Mouse (Mus musculus): ENCODE measurements at regions not wholly inside any gene's neighbourhood (a gene's known extent, or its start where the extent isn't known, plus 50 kb on each side); places are given as distances from the start of the nearest gene placed in this dataset.
"Not testable (repeated sequence)": the region's sequence is repeated elsewhere in the genome, so short reads cannot be mapped to it uniquely, and the experiment has no call there.

GRCm38 (mm10) chr7:83382803-83383363 is 201.8 kb upstream of the Tmc3 start:
- peak; percentile 32; the same call in 1 of the 2 replicates for ATAC-seq

GRCm38 (mm10) chr7:83391388-83391787 is 193.3 kb upstream of the Tmc3 start:
- Histone ChIP-seq H3K36me3 (ENCODE audit: insufficient read depth, low read length) (no peaks in the 10 kb centered on the region), H3K27me3 (replicated peaks; ENCODE audit: insufficient read depth, low read length) (no peaks in the 10 kb centered on the region), H3K4me1 (ENCODE audit: insufficient read depth, low read depth, low read length) (no peaks in the 10 kb centered on the region), H3K4me2 (replicated peaks; ENCODE audit: low read depth, low read length) (no peak overlapping the region), H3K4me3 (ENCODE audit: low read depth, low read length) (no peak overlapping the region), H3K9ac (replicated peaks; ENCODE audit: low read depth) (no peak overlapping the region), H3K9me3 (ENCODE audit: low read length) (no peaks in the 10 kb centered on the region), H3K27ac (ENCODE audit: low read length) (no peak overlapping the region)
- TF ChIP-seq EP300 (IDR thresholded peaks at IDR 0.05) (no peak), CTCF (IDR thresholded peaks at IDR 0.05) (no peak)
- no peak for DNase-seq (ENCODE audit: low spot score)
- ATAC-seq: no peak
- WGBS: 73% methylated on average over 5 of the region's 5 CpGs

More at GRCm38 (mm10) chr7:83382803-83383363, 201.8 kb upstream of the Tmc3 start:
- WGBS: 18% methylated on average over 8 of the region's 8 CpGs
- Histone ChIP-seq H3K4me1 (ENCODE audit: insufficient read depth, low read depth, low read length) (no peaks in the 10 kb centered on the region), H3K9me3 (ENCODE audit: low read length) (no peaks in the 10 kb centered on the region), H3K27me3 (replicated peaks; ENCODE audit: insufficient read depth, low read length) (no peaks in the 10 kb centered on the region), H3K9ac (replicated peaks; ENCODE audit: low read depth) (no peak overlapping the region), H3K27ac (ENCODE audit: low read length) (no peak overlapping the region), H3K4me2 (replicated peaks; ENCODE audit: low read depth, low read length) (no peak overlapping the region), H3K36me3 (ENCODE audit: insufficient read depth, low read length) (no peaks in the 10 kb centered on the region), H3K4me3 (ENCODE audit: low read depth, low read length) (no peak overlapping the region)
- peak; percentile 39 for DNase-seq (ENCODE audit: low spot score)
- no peak for TF ChIP-seq EP300 (IDR thresholded peaks at IDR 0.05)
- TF ChIP-seq CTCF (IDR thresholded peaks at IDR 0.05): no peak

GRCm38 (mm10) chr7:83392181-83392580 is 192.5 kb upstream of the Tmc3 start:
- Histone ChIP-seq H3K36me3 (ENCODE audit: insufficient read depth, low read length) (no peaks in the 10 kb centered on the region), H3K9me3 (ENCODE audit: low read length) (no peaks in the 10 kb centered on the region), H3K4me3 (ENCODE audit: low read depth, low read length) (no peak overlapping the region), H3K4me1 (ENCODE audit: insufficient read depth, low read depth, low read length) (no peaks in the 10 kb centered on the region), H3K4me2 (replicated peaks; ENCODE audit: low read depth, low read length) (no peak overlapping the region), H3K27me3 (replicated peaks; ENCODE audit: insufficient read depth, low read length) (no peaks in the 10 kb centered on the region), H3K27ac (ENCODE audit: low read length) (no peak overlapping the region), H3K9ac (replicated peaks; ENCODE audit: low read depth) (no peak overlapping the region)
- no peak for ATAC-seq
- TF ChIP-seq EP300 (IDR thresholded peaks at IDR 0.05) (no peak), CTCF (IDR thresholded peaks at IDR 0.05) (no peak)
- 54% methylated on average over 2 of the region's 2 CpGs for WGBS
- peak; percentile 18 for DNase-seq (ENCODE audit: low spot score)

- DNase-seq (ENCODE audit: low spot score) (peak; percentile 49), ATAC-seq (no peak)
- Histone ChIP-seq H3K4me2 (replicated peaks; ENCODE audit: low read depth, low read length) (no peak overlapping the region), H3K27ac (ENCODE audit: low read length) (no peak overlapping the region), H3K4me1 (ENCODE audit: insufficient read depth, low read depth, low read length) (no peaks in the 10 kb centered on the region), H3K4me3 (ENCODE audit: low read depth, low read length) (no peak overlapping the region), H3K9me3 (ENCODE audit: low read length) (no peaks in the 10 kb centered on the region), H3K36me3 (ENCODE audit: insufficient read depth, low read length) (no peaks in the 10 kb centered on the region), H3K9ac (replicated peaks; ENCODE audit: low read depth) (no peak overlapping the region), H3K27me3 (replicated peaks; ENCODE audit: insufficient read depth, low read length) (no peaks in the 10 kb centered on the region)
- TF ChIP-seq EP300 (IDR thresholded peaks at IDR 0.05) (no peak), CTCF (IDR thresholded peaks at IDR 0.05) (no peak)
Observed at GRCm38 (mm10) chr7:83392625-83393024, 192.1 kb upstream of the Tmc3 start.

- TF ChIP-seq EP300 (IDR thresholded peaks at IDR 0.05) (no peak), CTCF (IDR thresholded peaks at IDR 0.05) (no peak)
- H3K27me3 ChIP-seq (replicated peaks; ENCODE audit: insufficient read depth, low read length): no peaks in the 10 kb centered on the region
- no peaks in the 10 kb centered on the region for H3K9me3 ChIP-seq (ENCODE audit: low read length)
- H3K4me2 ChIP-seq (replicated peaks; ENCODE audit: low read depth, low read length): no peak overlapping the region
- H3K4me3 ChIP-seq (ENCODE audit: low read depth, low read length): no peak overlapping the region
- H3K27ac ChIP-seq (ENCODE audit: low read length): no peak overlapping the region
- H3K9ac ChIP-seq (replicated peaks; ENCODE audit: low read depth): no peak overlapping the region
- no peaks in the 10 kb centered on the region for H3K36me3 ChIP-seq (ENCODE audit: insufficient read depth, low read length)
- H3K4me1 ChIP-seq (ENCODE audit: insufficient read depth, low read depth, low read length): no peaks in the 10 kb centered on the region
- ATAC-seq: no peak
- WGBS: 54% methylated on average over 2 of the region's 2 CpGs
- DNase-seq (ENCODE audit: low spot score): no peak
Observed at GRCm38 (mm10) chr7:83394156-83394555, 190.6 kb upstream of the Tmc3 start.

GRCm38 (mm10) chr7:83399668-83400067 is 185.1 kb upstream of the Tmc3 start:
- H3K4me3 ChIP-seq (ENCODE audit: low read depth, low read length): no peak overlapping the region
- H3K36me3 ChIP-seq (ENCODE audit: insufficient read depth, low read length): no peaks in the 10 kb centered on the region
- ATAC-seq: no peak
- no peaks in the 10 kb centered on the region for H3K27me3 ChIP-seq (replicated peaks; ENCODE audit: insufficient read depth, low read length)
- no peaks in the 10 kb centered on the region for H3K9me3 ChIP-seq (ENCODE audit: low read length)
- no peaks in the 10 kb centered on the region for H3K4me1 ChIP-seq (ENCODE audit: insufficient read depth, low read depth, low read length)
- TF ChIP-seq EP300 (IDR thresholded peaks at IDR 0.05) (no peak), CTCF (IDR thresholded peaks at IDR 0.05) (no peak)
- no peak overlapping the region for H3K27ac ChIP-seq (ENCODE audit: low read length)
- no peak overlapping the region for H3K9ac ChIP-seq (replicated peaks; ENCODE audit: low read depth)
- no peak for DNase-seq (ENCODE audit: low spot score)
- no peak overlapping the region for H3K4me2 ChIP-seq (replicated peaks; ENCODE audit: low read depth, low read length)

- H3K4me3 ChIP-seq (ENCODE audit: low read depth, low read length): no peak overlapping the region
- H3K4me2 ChIP-seq (replicated peaks; ENCODE audit: low read depth, low read length): no peak overlapping the region
- H3K36me3 ChIP-seq (ENCODE audit: insufficient read depth, low read length): no peaks in the 10 kb centered on the region
- no peak overlapping the region for H3K27ac ChIP-seq (ENCODE audit: low read length)
- no peak for DNase-seq (ENCODE audit: low spot score)
- no peak overlapping the region for H3K9ac ChIP-seq (replicated peaks; ENCODE audit: low read depth)
- TF ChIP-seq CTCF (IDR thresholded peaks at IDR 0.05) (no peak), EP300 (IDR thresholded peaks at IDR 0.05) (no peak)
- H3K9me3 ChIP-seq (ENCODE audit: low read length): no peaks in the 10 kb centered on the region
- H3K4me1 ChIP-seq (ENCODE audit: insufficient read depth, low read depth, low read length): no peaks in the 10 kb centered on the region
- ATAC-seq: no peak
- no peaks in the 10 kb centered on the region for H3K27me3 ChIP-seq (replicated peaks; ENCODE audit: insufficient read depth, low read length)
- WGBS: 82% methylated on average over 5 of the region's 5 CpGs
Observed at GRCm38 (mm10) chr7:83401001-83401400, 183.7 kb upstream of the Tmc3 start.

GRCm38 (mm10) chr7:83412745-83413144 is 172.0 kb upstream of the Tmc3 start:
- DNase-seq (ENCODE audit: low spot score); H3K4me2 ChIP-seq (replicated peaks; ENCODE audit: low read depth, low read length); H3K36me3 ChIP-seq (ENCODE audit: insufficient read depth, low read length); ATAC-seq; H3K27me3 ChIP-seq (replicated peaks; ENCODE audit: insufficient read depth, low read length); H3K4me3 ChIP-seq (ENCODE audit: low read depth, low read length); H3K27ac ChIP-seq (ENCODE audit: low read length); H3K9ac ChIP-seq (replicated peaks; ENCODE audit: low read depth); H3K9me3 ChIP-seq (ENCODE audit: low read length); H3K4me1 ChIP-seq (ENCODE audit: insufficient read depth, low read depth, low read length): not testable (repeated sequence)
- WGBS: 82% methylated on average over 5 of the region's 5 CpGs
